Mouse (Mus musculus) ES-E14 (cell line): ENCODE results near the gene Sdk2. TPM values are rescaled to one million over a fixed set of nuclear protein-coding genes. Genes with fewer than 3 reads are reported as not detected.
A peak's percentile ranks its signal among the peaks of the same experiment; 100 is the strongest.

Experiments used
- DNase-seq: peaks from one replicate; pipeline ENCODE4 v3.0.0-alpha.2; 2013; ENCODE audit warnings: low read depth, low spot score
- H3K27ac ChIP-seq: 2 replicates; pipeline ENCODE4 v1.5.1; 2012; ENCODE audit warnings: low read depth, mild to moderate bottlenecking, low read length, moderate library complexity, mixed read lengths; ENCODE audit not compliant: poor library complexity, insufficient read depth, severe bottlenecking
- H3K36me3 ChIP-seq: 2 replicates; pipeline ENCODE4 v1.6.1; 2012; ENCODE audit warnings: mild to moderate bottlenecking, low read length, moderate library complexity, mixed read lengths; ENCODE audit not compliant: control insufficient read depth, poor library complexity, insufficient read depth, severe bottlenecking
- H3K4me1 ChIP-seq, 2 experiments: fragments of 150-350 bp in 1 of 2; sonication (generic) in 1 of 2; 2 replicates each; pipeline ENCODE4 v1.6.1; 2012; ENCODE audit warnings: low read length in 2 of 2, mild to moderate bottlenecking in 1 of 2, mixed read lengths in 1 of 2; ENCODE audit not compliant: control insufficient read depth in 2 of 2, insufficient read depth in 2 of 2, poor library complexity in 1 of 2
- H3K4me3 ChIP-seq, 2 experiments: fragments of 150-350 bp in 1 of 2; sonication (generic) in 1 of 2; 2 replicates each; pipeline ENCODE4 v1.5.1; 2012; ENCODE audit warnings: low read length in 2 of 2, low read depth in 1 of 2, mild to moderate bottlenecking in 1 of 2, mixed read lengths in 1 of 2; ENCODE audit not compliant: insufficient read depth in 1 of 2, poor library complexity in 1 of 2, severe bottlenecking in 1 of 2
- H3K9ac ChIP-seq: 2 replicates; pipeline ENCODE4 v1.6.1; 2012; ENCODE audit warnings: low read depth, mild to moderate bottlenecking, low read length, mixed read lengths; ENCODE audit not compliant: poor library complexity, insufficient read depth, severe bottlenecking
- H3K9me3 ChIP-seq: fragments of 150-350 bp; sonication (generic); 2 replicates; pipeline ENCODE4 v1.6.1; 2012; ENCODE audit warnings: low read depth, mild to moderate bottlenecking, low read length; ENCODE audit not compliant: control insufficient read depth, insufficient read depth
- CHD2 ChIP-seq: IDR thresholded peaks from 2 replicates; pipeline ENCODE4 v1.6.1; 2014; ENCODE audit warnings: mild to moderate bottlenecking, low read depth, low read length, inconsistent platforms
- HCFC1 ChIP-seq: IDR thresholded peaks from 2 replicates; pipeline ENCODE4 v1.6.1; 2012; ENCODE audit warnings: low read length, inconsistent platforms, borderline replicate concordance; ENCODE audit not compliant: insufficient read depth
- MAFK ChIP-seq: IDR thresholded peaks from 2 replicates; pipeline ENCODE4 v1.6.1; 2014; ENCODE audit warnings: mild to moderate bottlenecking, low read depth, low read length, inconsistent platforms; ENCODE audit not compliant: insufficient read depth
- ZC3H11A ChIP-seq: IDR thresholded peaks from 2 replicates; pipeline ENCODE4 v1.6.1; 2012; ENCODE audit warnings: low read depth, mild to moderate bottlenecking, inconsistent platforms, low read length, borderline replicate concordance
- ZNF384 ChIP-seq: IDR thresholded peaks from 2 replicates; pipeline ENCODE4 v1.6.1; 2012; ENCODE audit warnings: low read depth, low read length, inconsistent platforms
- in situ Hi-C, 2 experiments: fragments of 600-800 bp; cut with MboI; formaldehyde crosslinking; loops; one replicate each; pipeline ENCODE4 v1.15.1; 2025; ENCODE audit warnings: low sequenced_read_pairs in 2 of 2, inconsistent platforms in 1 of 2; ENCODE audit not compliant: unreplicated experiment in 2 of 2
- total RNA-seq: library from RNA; depleted of rRNA; stranded (reverse); fragments of 300-350 nt; gene quantifications from 2 replicates; pipeline ENCODE4 v1.2.3, GENCODE M21; 2012

Gene Sdk2
- total RNA-seq, 1 experiment, result 2.0 TPM

DNA sequence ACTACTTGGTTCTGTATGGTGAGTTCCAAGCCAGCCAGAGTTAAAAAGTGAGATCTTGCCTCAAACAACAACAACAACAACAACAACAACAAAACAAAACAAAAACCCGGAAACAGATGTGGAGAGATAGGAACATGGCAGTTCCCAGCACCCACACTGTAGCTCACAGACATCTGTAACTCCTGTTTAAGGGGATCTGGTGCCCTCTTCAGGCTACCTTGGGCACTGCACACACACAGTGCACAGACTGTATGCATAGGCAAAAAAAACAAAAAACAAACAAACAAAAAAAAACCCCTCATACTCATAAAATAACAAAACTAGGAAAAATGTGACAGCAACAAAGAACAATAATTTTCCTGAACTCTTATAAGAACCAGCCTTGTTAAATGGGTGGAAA lies 323.8 kb downstream of the Sdk2 start:
- H3K4me1 ChIP-seq, result peaks cover 4 to 24% of the 10 kb centered on the region in 2 experiments; a peak in 3 of 4 replicates
- peaks cover 4% of the 10 kb centered on the region; the same call in 1 of the 2 replicates for H3K36me3 ChIP-seq
- no peak overlapping the region for H3K4me3 ChIP-seq
- DNase-seq, result no peak
- in situ Hi-C loops, result no loop called here
- H3K27ac ChIP-seq, result no peak overlapping the region
- H3K9ac ChIP-seq, result no peak overlapping the region
- H3K9me3 ChIP-seq, result no peaks in the 10 kb centered on the region
- TF ChIP-seq ZC3H11A (peak; percentile 43; the same call in 1 of the 2 replicates), HCFC1 (no peak)

DNA sequence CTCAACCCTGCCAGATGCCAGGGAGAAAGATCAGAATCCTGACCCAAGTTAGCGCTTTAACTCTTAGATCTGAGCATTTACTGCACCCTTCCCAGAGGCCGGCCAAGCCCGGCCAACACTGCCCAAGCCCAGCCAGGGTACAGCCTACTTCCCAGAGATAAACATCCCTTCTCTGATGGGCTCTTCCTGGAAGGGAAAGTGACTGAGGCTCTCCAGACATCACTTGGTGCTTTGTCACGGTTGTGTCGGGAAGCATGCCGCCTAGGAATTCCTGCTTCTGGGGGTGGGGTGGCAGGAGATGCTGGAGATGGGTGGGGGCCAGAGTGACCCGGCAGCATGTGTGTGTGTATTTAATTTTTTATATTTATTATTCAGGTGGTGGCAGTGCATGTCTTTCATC lies 326.7 kb downstream of the Sdk2 start:
- H3K36me3 ChIP-seq, result peaks cover 4% of the 10 kb centered on the region; the same call in 1 of the 2 replicates
- no peak overlapping the region for H3K9ac ChIP-seq
- TF ChIP-seq ZNF384 (no peak), ZC3H11A (no peak), MAFK (no peak), CHD2 (no peak)
- H3K4me1 ChIP-seq, result peaks cover 5 to 19% of the 10 kb centered on the region in 2 experiments; a peak in 2 of 4 replicates
- DNase-seq, result no peak
- H3K9me3 ChIP-seq, result no peaks in the 10 kb centered on the region
- in situ Hi-C loops, result no loop called here
- no peak overlapping the region for H3K27ac ChIP-seq
- H3K4me3 ChIP-seq, result no peak overlapping the region

DNA sequence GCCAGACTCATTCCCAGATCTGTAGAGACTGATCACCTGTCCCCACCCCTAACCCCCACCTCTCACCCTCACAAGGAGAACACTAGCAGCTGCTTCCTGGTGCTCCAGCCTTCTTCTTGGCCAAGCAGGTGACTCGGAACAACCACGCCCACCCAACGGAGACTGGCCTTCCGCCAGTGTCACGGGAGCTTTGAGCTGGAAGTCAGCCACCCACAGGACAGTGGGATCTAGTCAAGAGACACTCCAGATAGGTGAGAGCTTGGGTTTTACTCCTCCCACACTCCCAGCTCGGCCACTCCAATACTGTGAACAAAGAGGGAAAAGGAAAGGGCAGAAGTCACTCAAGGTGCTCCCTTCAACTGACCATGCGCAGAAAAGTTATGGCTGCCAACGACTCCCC lies 327.6 kb downstream of the Sdk2 start:
- in situ Hi-C loops, result no loop called here
- H3K36me3 ChIP-seq, result peaks cover 2% of the 10 kb centered on the region; the same call in 1 of the 2 replicates
- no peak for DNase-seq
- TF ChIP-seq ZC3H11A, result no peak
- no peak overlapping the region for H3K4me3 ChIP-seq
- peaks cover 8 to 24% of the 10 kb centered on the region in 2 experiments; a peak in 3 of 4 replicates for H3K4me1 ChIP-seq
- H3K9ac ChIP-seq, result no peak overlapping the region
- no peaks in the 10 kb centered on the region for H3K9me3 ChIP-seq
- no peak overlapping the region for H3K27ac ChIP-seq

DNA sequence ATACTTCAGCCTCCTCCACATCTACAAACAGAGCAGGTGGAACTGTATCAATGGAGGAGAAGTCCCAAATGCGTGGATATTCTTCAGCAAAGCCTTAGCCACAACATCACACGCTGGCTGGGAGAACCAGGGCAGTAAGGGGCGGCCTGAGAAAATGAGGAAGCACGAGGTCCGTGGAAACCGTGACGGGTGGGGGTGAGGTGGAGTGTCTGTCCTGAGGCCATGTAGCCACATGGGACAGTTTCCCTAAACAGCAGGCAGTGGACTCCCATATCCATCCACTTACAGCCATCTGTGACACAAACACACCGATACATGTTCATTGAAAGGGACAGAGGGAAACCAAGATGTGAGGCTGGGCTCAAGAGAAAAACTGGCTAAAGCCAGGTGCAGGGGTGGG lies 328.9 kb downstream of the Sdk2 start:
- Histone ChIP-seq H3K27ac (no peak overlapping the region), H3K9me3 (no peaks in the 10 kb centered on the region), H3K4me3 (no peak overlapping the region), H3K4me1 (peaks cover 8 to 26% of the 10 kb centered on the region in 2 experiments; a peak in 3 of 4 replicates), H3K9ac (no peak overlapping the region), H3K36me3 (peaks cover 2% of the 10 kb centered on the region; the same call in 1 of the 2 replicates)
- DNase-seq, result no peak
- in situ Hi-C loops, result no loop called here
- TF ChIP-seq ZNF384 (no peak), CHD2 (no peak), ZC3H11A (no peak), HCFC1 (no peak), MAFK (no peak)

DNA sequence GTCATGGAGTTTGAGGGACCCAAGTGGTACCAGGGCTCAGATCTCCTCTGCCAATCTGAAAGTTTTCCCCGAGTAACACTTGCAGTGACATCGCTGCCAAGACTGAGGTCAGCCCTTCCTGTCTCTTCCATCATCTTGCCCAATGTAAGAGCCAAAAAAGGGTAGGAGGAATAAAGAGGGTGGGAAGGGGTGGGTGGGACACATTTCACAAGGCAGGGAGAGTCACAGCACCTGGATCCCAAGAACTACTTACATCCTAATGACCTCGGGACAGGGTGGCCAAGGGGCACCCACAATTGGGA lies 329.3 kb downstream of the Sdk2 start:
- Histone ChIP-seq H3K9ac (no peak overlapping the region), H3K4me3 (no peak overlapping the region), H3K27ac (no peak overlapping the region), H3K36me3 (no peaks in the 10 kb centered on the region; the same call in 1 of the 2 replicates), H3K9me3 (no peaks in the 10 kb centered on the region), H3K4me1 (peaks cover 8 to 26% of the 10 kb centered on the region in 2 experiments; a peak in 3 of 4 replicates)
- TF ChIP-seq ZNF384 (no peak), HCFC1 (no peak), ZC3H11A (no peak), MAFK (no peak), CHD2 (no peak)
- no peak for DNase-seq
- in situ Hi-C loops, result no loop called here
